Mouse (Mus musculus): Measurements from ENCODE around the gene Dusp23.
A peak's percentile ranks its signal among the peaks of the same experiment; 100 is the strongest.

Dusp23 gene

DNA sequence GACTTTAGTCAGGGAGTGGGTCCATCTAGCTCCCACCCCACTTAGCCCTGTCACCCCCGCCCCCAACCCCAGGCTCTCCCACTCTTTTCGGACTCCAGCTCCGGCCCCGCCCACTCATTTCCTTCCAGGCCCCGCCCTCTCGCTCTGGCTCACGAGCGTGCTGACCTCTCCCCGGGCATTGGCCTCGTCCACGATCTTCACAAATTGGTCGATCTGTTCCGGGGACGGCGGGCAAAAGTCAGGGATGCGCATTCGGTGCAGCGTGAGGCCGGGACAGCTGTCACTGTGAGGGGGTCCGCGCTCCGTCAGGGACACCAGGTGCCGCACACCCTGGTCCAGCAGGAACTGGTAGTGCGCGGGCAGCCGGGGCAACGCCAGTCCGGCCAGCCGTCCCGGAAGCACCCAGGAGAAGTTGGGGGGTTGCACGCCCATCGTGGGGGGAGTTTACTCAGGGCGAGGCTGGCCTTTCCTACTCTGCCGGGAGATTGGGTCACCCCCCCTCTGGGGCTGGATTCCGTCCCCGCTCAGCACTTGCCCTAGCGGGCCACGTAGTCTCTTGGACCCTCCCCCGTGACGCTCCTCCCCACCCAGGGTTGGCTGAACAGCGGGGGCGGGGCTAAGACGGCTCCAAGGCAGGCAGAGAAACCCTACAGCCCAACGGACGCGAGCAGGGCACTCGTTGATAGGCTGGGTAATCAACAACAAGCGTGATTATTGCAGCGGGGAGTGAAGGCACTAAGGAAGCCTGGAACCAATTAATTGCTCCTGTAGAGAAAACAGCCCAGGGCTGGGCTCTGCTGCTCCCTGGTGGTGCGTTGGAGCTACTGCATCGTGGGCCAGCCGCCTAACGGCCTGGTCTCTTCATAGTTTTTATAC lies at the start of gene Dusp23:
Gene Dusp23 (minus strand): TSS at position 512 of the 876 bp plus-strand sequence.
- peak; percentile 97 to 98 for DNase-seq (ENCODE audit: low spot score in 2 of 2)

DNA sequence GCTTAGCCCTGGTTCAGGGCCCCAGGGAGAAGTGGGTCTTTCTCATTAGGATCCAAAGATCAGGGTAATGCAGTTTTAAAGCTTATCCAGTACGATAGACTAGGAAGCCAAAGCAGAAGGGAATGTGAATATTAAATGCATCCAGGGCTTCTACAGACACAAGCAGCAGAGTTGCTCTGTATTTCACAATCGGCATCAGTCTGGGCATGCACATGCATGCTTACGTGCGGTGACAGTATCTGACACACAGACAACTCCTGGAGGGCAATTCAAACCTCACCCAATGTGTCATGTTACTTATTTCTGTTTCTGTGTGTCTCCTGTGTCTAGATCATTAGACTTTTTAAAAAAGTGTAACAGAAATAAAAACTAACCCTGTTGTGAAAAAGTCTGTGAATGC lies 48.0 kb upstream of the Dusp23 start:
- DNase-seq (ENCODE audit: low spot score in 2 of 2) = no peak

DNA sequence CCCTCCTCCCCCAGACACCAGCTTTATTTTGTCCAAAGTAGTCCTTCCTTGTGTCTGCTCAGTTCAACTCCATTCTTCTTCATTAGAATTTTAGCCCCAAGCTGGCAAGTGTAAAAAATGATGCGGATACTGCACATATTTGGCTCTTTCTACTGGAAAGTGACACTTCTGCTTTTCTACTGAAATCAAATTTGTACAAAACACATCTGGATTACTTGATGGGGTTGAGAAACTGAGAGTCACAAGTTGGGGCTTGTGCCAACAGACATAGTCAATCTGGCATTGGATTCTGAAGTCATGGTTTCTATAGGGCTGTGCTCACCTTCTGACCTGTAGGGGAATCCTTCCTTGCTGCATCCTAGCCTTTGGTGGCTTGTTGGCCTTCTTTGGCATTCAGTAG lies 38.0 kb upstream of the Dusp23 start:
- DNase-seq (ENCODE audit: low spot score in 2 of 2) = no peak

GRCm38 (mm10) chr1:172667597-172667996 lies 34.8 kb upstream of the Dusp23 start:
- no peak for DNase-seq (ENCODE audit: low spot score in 2 of 2)

- DNase-seq (ENCODE audit: low spot score in 2 of 2) = no peak
These were observed 32.7 kb upstream of the Dusp23 start for GRCm38 (mm10) chr1:172665457-172665856.

DNA sequence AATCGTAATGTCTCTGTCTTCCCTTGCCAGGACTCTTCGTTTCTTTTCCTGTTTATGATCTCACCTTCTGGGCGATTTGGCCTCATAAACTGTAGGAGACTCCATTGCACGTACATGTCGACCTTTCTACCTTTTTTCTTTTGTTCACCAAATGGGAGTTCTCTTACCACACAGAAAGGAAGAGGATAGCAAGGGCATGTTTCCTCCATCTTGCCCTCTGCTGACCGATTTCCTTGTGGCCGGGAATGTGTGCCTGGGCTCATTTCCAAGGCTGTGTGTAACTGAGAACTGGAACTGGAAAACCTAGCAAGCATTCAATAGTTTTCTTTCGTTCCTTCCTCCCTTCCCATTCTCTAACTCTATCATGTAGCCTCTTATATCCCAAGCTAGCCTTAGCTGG lies 26.9 kb upstream of the Dusp23 start:
- no peak for DNase-seq (ENCODE audit: low spot score in 2 of 2)

DNA sequence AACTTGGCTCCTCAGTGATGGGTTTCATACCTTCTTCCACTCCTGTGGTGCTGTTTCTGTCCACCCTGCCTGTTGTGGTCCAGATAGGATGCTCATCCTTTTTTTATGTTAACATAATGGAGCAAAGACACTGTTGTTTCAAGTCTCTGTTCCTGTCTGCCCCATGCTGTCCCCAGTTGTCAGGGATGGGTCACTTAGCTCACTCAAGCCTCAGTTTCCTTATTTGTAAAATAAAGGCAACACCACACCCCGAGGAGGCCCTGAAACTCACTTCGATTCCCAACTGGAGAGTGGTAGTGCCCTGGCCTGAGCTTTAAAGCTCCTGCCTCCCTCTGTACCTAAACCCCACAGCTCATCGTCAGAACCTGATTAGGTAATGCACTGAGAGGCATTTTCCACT lies 24.5 kb upstream of the Dusp23 start:
- no peak for DNase-seq (ENCODE audit: low spot score in 2 of 2)

GRCm38 (mm10) chr1:172653900-172654299 lies 21.1 kb upstream of the Dusp23 start:
- no peak for DNase-seq (ENCODE audit: low spot score in 2 of 2)

- DNase-seq (ENCODE audit: low spot score in 2 of 2) = no peak
These were observed 19.4 kb upstream of the Dusp23 start for GRCm38 (mm10) chr1:172652040-172652662.

DNA sequence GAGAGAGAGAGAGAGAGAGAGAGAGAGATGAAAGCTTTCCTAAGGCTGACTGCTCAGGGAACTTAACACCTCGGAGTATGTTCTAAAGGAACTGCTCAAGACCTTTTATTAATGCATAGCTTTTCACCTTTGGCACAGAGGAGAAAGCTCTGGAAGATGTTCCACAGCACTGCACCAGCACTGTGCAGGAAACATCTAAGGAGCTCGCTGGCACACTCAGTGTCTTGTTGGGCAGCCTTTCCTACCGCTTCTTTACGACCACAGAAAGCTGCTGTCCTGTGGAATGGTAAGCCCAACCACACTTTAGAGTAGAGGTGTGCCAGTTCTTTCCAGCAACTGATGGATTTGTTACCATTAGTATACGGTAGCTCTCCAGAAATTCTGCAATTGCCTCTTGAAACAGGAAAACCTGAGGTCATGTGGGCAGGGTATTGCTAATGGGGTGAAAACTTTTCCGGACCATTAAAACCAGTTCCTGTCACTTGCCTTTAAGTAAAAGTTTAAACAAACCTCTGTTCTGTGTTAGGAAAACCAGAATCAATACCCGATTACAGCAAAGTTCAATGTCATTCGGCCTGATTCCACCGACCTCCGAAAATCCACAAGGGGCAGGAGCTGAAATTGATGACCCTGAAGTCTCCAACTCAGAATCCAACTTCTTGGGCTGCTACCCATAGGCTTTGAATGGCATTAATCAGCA lies 18.7 kb upstream of the Dusp23 start:
- DNase-seq (ENCODE audit: low spot score in 2 of 2) = no peak

GRCm38 (mm10) chr1:172650519-172651287 lies 17.9 kb upstream of the Dusp23 start:
- DNase-seq (ENCODE audit: low spot score in 2 of 2) = no peak

DNA sequence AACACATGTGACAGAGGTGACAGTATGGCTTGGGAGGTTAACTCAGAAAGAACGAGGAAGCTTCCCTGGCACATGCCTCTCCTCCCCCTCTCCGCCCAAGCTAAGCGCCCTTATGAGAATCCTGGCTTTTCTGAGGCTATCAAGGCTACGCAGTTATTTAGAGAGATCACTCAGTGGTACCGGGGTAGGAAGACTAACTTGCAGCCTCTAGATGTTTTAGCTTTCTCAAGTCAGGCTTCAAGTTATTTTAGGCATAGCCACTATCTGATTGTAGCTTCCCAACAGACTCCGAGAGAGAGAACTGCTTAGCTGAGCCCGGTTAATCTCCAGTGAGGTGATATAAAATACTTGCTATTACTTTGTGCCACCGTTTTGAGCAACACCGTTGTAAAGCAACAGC lies 16.6 kb upstream of the Dusp23 start:
- DNase-seq (ENCODE audit: low spot score in 2 of 2) = no peak

GRCm38 (mm10) chr1:172647236-172647635 lies 14.5 kb upstream of the Dusp23 start:
- DNase-seq (ENCODE audit: low spot score in 2 of 2) = no peak

DNA sequence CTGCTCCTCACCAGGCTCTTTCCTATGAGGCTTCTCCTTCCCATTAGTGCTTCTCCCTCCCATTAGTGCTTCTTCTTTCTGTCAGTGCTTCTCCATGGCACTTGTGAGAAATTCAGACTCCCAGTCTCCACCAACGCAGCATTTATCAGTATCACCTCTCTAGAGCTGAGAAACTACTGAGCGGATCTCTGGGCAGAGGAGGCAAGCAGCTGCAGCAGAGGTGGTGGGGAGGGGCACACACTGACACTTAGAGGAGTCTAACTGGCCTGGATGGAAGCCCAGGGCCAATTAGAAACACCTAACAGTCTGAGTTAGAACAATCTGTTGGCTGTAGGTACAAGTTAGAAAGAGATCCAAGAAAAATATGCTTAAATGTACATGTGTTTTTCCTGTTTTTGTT lies 6.0 kb upstream of the Dusp23 start:
- DNase-seq (ENCODE audit: low spot score in 2 of 2) = no peak

- no peak for DNase-seq (ENCODE audit: low spot score in 2 of 2)
These were observed 5.0 kb upstream of the Dusp23 start for GRCm38 (mm10) chr1:172637801-172638200.

DNA sequence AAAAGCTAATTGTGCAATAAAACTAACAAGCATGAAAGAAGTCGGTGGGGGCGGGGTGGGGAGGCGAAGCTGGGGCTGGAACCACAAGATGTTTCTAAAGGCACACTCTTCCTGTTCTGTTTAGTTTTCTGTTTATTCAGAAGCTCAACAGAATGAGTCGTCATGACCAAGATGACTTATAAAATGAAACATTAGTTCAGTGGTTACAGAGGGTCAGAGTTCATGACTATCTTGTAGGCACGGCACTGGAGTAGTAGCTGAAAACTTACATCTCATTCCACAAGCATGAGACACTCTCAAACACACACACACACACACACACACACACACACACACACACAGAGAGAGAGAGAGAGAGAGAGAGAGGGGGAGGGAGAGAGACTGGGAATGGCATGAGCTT lies 3.5 kb upstream of the Dusp23 start:
- no peak for DNase-seq (ENCODE audit: low spot score in 2 of 2)

- no peak for DNase-seq (ENCODE audit: low spot score in 2 of 2)
These were observed 2.5 kb upstream of the Dusp23 start for GRCm38 (mm10) chr1:172635258-172635657.

DNA sequence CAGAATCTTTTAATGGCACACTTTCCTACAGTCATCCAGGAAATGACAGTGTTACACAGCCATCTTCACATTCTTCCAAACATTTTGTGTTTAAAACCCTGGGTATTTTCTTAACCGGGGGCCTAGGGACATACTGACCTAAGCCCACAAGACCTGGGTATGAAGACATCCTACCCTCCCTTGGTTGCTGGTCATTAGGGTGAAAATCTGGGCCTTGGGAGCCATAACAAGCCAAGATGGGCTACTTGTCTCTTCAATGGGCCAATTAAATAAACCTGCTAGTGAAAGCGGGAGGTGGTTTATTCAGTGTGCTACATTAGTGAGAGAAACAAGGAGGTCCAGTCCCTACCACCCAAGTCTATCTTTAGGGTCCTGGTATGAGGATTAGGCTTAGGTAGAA lies 1.4 kb upstream of the Dusp23 start:
- no peak for DNase-seq (ENCODE audit: low spot score in 2 of 2)

DNA sequence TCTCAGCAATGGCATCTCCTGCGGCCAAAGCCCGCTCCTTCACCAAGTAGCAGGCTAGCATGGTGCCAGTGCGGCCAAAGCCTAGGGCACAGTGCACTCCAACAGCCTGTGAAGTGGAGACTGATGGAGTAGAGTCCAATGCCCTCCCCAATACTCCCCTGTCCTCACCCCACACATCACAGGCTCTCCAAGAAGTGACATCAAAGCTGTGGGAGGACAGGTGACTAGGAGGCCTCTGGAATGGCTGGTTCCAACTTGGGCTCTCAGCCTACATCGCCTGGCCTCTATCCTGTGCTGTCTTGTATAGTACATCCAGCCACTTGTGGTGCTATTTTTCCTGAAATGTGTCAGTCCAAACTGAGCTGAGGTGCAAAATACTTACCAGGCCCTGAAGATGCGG lies 1.0 kb downstream of the Dusp23 start:
- no peak for DNase-seq (ENCODE audit: low spot score in 2 of 2)

DNA sequence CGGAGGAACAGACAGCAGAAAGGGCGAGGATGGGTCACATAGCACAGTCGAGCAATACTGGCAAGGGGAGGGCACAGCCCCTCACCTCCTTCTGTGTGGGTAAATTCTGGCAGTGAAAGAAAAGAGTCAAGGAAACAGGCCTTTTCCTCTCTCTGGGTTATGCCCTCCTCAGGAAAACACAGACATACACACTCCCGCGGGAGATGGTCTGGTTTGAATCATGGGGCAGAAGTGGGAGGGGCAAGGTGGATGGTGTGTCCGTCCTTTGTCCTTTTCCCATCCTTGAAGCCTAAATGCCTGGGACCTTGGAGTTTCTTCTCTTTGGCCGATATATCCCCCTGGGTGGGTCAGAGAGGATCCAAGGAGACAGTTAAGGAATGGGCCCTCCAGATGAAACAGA lies 2.9 kb downstream of the Dusp23 start:
- DNase-seq (ENCODE audit: low spot score in 2 of 2) = no peak

DNA sequence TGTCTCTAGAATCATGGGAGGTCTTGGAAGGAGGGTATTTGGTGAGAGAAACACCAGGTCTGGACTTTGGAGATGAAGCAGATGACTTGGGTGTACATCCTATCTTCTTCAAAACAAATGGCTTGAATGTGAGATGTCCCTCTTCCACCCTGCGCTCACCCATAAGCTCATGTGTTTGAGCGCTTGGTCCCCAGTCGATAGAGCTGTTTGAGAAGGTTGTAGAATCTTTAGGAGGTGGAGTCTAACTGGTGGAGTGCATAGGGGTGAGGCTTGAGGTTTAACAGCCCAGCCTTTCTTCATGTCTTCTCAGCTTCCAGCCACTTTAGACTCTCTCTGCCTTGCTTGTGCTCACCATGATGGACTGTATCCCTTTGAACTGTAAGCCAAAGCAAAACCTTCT lies 6.5 kb downstream of the Dusp23 start:
- no peak for DNase-seq (ENCODE audit: low spot score in 2 of 2)

DNA sequence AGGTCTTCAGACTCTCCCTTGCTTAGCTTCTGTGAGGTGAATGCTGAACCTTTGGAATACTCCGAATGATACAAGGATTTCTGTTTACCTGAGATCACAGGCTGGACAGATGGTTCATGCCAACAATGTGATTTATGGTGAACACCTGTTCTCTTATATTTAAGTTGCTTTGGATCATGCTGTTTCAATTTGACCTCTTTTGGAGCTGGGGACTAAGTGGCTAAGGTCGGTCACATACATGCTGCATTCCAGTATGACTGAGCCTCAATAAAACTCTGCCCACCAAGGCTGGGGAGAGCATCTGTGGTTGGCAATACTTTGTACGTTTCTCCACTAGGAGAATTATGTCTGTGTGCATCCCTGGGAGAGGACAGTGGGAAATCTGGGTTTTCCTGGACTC lies 8.7 kb downstream of the Dusp23 start:
- DNase-seq (ENCODE audit: low spot score in 2 of 2) = no peak

Data from urinary bladder, postnatal 36 days (tissue).